Mouse (Mus musculus) common myeloid progenitor, adult 5-6 weeks (primary cell): ENCODE results near the gene Galnt13. TPM values are rescaled to one million over a fixed set of nuclear protein-coding genes. Genes with fewer than 3 reads are reported as not detected.
"Not testable (repeated sequence)": the region's sequence is repeated elsewhere in the genome, so short reads cannot be mapped to it uniquely, and the experiment has no call there.

Experiments
- ATAC-seq: replicated peaks from 2 replicates; pipeline ENCODE4 v1.8.0; 2016; ENCODE audit warnings: low read depth, mild to moderate bottlenecking, moderate TSS enrichment, inconsistent platforms; ENCODE audit not compliant: poor library complexity, severe bottlenecking
- total RNA-seq: library from RNA; stranded (forward); fragments of 200-1000, 187-1606 nt; gene quantifications from 2 replicates; pipeline ENCODE4 v1.2.3, GENCODE M21; 2017

The Galnt13 gene
- total RNA-seq, 1 experiment from 2014 or later = not detected

DNA sequence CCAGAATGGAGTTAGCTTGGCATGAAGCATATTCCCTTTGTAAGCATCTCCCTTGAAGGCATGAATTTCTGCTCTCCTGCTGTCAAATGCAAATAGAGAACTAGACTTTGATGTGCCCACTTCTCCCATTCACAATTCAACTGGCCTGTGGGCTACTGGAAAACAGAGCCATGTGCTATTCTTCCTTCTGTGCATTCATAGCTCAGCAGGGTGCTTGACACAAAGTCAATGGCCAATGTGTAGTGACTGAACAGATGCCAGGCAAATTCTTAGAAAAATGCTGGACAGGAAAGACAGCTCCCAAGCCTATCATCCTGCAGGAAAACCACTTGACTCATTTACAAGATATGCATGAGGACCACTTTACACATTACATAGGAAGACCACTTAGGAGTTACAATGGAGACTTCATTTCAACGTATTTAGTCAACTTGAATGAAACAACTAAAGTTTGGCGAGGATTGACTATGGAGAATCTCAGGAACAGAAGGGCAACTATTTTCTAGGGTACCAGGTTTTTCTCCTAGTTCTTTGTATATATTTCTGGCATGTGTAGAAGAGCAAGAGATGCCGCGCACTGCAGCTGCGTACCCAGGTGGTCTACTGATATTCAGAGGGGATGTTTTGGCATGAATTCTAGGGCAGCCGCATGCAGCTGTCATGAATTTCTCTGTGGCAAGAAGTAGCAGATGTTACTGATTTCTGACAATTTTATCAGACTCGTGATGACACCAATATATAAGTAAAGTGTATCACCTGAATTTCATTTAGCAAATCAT is 470.4 kb downstream of the Galnt13 start:
- no peak for ATAC-seq

DNA sequence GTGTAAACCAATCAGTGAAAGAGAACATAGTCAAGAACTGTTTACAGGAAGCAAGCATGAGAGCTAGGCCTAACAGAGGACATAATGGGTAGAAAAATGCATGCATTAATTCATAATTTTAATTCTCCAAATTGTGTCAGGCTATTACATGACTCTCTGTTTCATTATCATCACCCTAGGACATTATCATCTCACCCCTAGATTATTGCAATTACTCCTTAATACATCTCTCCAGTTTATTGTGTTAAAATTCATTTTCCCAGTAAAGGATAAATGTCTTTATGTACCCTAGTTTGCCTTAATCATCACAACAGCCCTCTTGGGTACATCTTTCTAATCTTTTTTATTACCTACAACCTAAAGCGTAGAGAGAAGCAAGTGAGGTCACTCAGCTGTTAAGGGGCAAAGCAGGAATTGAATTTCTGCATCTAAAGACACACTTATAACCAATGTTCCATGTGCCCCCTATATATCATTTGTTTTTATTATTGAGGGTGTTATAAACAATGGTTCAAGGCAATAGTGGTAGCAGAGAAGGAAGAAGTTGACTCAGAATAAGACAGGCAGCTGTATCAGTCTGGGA is 479.1 kb downstream of the Galnt13 start:
- ATAC-seq = no peak

DNA sequence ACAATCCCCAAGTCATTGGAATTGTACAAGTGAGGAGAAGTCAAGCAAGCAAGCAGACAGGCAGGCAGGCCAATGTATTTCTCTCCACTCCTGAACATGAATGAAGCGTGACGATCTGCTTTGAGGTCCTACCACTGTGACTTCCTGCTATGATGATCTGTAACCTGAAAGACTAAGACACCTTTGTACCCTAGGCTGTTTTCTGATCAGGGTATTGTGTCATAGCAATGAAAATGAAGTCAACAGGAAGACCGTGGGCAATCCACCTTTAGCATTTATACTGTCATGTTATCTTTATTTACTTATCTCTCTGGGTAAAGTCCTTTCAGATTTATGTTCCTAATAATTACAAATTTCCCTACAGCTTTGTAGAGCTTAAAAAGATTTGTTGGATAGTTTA is 500.3 kb downstream of the Galnt13 start:
- ATAC-seq = no peak

DNA sequence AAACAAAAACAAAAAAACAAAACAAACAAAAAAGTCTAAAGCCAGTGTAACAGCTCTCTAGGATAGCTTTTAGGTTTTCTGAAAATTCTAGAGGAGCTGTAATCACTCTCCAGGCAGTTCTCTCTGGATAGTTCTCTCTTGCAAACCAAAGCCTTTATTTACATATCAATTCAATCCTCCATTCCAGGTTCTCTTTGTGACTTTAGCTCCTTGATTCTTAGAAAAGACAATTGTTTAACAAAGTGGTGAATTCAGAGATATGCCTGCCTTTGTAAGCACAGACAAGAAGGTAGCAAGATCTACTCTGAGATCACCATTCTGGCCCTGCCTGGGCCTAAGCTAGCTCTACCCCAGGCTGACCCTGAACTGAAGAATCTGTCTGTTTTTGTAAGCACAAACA is 501.2 kb downstream of the Galnt13 start:
- ATAC-seq = no peak

DNA sequence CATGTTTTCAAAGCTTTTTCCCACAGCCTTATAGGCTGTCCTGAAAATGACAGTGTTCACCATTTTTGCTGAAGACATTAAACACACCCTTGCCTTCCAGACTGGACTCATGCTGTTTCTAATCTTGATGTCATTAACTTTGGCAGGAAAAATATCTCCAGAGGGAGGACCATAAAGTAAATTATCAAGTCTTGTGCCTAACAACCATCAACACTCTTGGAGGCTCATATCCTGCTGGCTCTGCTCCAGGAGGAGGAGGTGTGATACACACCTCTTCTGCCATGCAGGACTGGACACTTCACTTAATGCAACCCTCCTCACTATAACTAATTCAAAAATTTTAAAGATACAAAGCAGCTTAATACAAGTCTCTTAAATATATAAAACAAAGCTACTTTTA is 502.0 kb downstream of the Galnt13 start:
- no peak for ATAC-seq

DNA sequence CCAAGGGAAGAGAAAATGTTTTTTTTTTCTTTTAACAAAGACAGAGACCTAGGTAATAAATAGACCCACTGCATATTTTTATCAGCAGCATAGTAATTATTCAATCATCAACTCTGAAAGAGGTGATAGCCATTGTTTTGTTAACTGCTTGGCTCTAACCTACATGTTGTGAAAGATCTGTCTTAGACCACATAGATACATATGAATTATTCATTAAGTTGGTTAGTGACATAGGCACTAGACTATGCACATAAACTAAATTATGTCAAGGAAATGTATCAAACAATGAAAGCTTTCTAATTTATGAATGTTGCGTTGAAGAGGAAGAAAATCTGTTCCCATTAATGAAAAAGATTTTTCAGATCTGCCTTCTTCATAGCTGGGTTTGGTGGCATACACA is 507.3 kb downstream of the Galnt13 start:
- no peak for ATAC-seq

DNA sequence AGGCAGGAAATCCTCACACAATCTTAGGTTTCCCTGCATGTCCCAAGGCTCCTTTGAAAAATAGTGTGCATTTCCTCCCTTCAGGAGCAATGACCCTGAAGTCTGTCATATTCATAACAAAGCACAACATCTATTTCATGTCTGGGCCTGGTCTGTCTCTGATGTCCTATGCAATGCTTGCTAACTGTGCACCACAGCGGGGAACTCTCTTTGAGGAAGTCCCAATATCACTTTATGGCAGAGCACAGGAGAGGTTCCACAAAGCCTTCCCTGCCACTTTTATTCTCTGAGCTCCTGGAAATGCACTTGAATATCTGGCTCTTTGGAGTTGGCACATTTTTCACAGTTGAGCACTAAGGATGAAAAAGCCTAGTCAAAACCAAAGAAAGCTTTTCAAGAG is 547.7 kb downstream of the Galnt13 start:
- no peak for ATAC-seq

DNA sequence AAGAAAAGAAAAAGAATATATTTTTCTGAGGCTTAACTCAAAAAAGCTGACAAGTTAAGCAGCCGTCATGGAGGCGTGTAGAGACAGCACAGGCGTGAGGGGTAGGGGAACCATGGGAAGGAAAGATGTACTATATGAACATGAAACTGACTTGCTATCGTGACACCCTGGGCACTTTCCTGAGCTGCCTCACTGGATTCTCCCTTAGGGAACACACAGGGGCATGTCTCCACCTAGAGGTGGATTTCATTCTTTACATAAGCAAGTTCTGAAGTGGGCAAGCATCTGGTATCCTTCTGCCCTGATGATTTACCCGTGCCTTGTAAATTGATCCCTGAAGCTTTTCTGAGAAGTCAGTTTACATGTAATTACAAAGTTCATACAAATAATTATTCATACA is 586.4 kb downstream of the Galnt13 start:
- not testable (repeated sequence) for ATAC-seq

DNA sequence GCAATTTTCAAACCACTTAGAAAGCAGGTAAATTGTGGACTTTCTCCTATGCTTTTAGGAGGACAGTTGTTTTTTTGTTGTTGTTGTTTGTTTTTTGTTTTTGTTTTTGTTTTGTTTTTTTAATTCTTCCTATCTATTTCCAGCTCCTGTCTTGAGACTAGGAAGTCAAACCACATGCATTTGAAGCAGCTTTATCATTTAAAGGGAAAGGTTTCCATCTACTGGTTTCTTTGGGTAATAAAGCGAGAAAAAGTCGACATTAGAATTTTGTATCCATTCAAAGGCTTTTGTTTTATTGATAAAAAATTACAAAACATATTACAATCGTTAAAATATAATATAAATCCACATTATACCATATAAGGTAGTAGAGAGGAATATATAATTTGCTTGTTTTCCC is 598.5 kb downstream of the Galnt13 start:
- ATAC-seq = no peak

DNA sequence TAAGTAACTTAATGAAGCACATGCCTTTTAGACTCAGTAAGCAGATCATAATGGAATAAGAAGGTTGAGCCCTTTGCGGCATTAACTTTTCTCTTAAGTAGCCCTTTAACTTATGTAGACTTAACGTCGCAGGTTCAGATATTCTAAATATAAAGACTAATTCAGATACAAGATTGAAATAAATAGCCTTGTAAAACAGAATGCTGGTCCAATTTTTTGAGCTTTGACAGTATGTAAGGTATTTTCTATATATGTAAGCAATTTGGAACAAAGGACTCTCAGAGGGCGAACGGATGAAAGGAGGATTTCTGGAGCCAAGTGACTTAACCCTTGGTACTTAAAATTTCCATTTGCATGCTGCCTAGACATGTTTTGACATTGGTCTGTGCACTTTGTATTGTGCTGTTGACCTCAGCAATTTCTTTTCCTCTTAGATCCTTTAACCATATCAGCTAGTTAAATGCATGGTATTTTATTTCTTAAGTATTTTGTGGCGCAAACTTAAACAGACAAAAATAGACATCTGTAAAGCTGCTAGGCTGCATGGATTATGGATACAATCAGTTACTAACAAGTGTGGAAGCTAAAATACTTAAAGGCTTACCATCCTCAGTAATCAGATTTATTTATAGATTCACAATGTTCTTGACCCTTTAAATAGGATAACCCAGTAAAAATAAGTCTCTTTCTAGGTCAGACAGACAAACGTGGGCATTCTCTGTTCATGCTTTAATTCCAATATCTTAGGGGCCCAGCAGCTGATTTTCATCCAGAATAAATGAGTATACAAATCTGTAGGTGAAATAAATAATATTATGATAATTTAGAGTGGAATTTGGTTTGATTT is 629.6 kb downstream of the Galnt13 start:
- no peak for ATAC-seq

DNA sequence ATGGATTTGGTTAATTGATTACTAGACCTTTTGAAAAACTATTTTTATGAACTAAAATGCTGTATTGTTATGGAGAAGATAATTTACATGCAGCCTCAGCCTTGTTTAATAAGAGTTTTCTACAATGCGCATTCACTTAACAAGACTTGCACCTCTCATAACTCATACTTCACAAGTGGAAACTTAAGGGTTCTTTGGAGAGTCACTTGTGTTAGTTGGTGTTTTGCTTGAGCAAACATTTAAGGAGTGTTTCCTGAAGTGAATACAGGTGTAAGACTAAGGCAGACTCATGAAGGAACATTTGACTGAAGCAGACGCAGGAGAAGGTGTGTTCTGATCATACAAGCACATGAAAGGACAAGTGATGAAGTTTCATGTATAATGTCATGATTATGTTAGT is 649.5 kb downstream of the Galnt13 start:
- no peak for ATAC-seq

DNA sequence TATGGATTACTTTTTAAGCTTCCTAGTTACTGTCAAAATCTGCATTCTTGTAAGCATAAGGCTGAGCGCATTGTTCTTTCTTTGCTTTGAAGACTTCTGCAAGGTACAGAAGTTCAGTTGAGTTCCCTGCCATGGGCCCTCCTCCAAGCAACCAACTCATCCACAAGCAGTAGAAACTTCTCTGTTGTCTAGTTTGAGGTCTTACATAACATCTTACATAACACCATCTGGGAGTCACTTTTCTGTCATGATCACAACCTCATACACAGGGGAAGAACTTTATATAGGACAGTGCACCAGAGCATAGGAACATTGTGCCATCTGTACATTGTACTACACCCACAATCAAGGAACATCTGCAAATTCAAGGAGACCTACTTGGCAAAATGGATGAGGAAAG is 651.9 kb downstream of the Galnt13 start:
- ATAC-seq = no peak

DNA sequence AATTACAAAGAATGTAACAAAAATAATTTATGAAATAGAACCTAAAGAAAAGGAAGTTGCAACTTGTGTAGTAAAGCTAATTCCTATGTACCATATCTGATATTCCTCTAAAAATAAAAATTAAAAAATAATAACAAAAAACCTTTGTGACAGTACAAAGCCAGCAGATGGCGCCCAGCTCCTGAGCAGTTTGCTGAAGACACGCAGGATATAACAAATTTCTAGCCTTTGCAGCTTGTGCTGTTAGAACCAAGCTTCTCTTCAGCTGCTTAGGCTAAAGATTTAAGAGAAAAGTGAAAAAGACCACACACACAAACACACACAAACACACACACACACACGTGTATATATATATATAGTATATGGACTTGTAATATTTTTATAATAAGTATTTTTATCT is 654.2 kb downstream of the Galnt13 start:
- no peak for ATAC-seq

DNA sequence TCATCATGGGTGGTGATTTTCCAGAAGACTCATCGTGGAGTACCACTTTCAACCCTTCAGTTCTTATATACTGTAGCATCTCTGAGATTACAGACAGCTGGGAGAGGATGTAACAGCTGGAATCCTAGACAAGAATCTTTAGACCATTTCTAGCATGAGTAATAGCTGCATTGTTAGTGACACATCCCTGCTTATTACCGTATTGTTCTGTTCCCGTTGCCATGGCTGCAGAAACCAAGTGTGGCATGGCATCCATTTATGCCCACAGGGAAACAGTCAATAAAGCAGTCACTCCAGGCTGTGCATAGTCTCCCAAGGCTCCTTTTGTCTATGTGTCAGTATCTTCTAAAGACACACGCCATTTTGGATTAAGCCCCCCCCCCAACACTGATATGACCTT is 655.4 kb downstream of the Galnt13 start:
- no peak for ATAC-seq

DNA sequence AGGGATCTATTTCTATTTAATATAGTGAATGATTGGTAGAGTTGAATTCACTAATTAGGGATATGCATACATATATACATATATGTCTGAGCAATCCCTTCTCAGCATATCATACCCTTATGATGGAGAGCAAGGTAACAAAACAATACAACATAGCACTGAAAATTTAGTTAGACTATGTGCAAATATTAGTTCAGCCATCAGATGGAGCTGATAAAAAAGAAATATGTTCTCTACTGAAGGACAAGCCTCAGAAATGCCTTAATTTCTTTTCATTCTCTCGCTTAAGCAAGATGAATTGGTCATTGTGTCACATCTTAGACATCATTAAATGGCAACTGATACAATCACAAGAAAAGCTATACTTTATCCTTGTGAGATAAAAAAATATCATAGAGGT is 663.0 kb downstream of the Galnt13 start:
- ATAC-seq = no peak

DNA sequence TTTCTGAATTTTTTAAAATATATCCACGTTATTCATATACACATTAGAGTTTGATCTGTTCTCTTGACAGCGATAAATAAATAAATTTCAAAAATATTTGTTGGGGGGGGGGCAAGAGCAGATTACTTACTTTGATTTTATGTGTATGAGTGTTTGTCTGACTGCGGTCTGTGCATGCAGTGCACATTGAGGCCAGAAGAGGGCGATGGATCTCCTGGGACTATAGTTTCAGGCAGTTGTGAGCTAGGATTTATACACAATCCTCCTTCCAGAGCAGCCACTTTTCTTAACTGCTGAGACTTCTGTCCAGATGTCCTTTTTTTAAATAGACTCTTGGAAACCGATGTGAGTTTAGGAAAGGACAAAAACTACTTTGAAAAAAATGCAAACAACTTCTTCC is 665.2 kb downstream of the Galnt13 start:
- ATAC-seq = no peak

DNA sequence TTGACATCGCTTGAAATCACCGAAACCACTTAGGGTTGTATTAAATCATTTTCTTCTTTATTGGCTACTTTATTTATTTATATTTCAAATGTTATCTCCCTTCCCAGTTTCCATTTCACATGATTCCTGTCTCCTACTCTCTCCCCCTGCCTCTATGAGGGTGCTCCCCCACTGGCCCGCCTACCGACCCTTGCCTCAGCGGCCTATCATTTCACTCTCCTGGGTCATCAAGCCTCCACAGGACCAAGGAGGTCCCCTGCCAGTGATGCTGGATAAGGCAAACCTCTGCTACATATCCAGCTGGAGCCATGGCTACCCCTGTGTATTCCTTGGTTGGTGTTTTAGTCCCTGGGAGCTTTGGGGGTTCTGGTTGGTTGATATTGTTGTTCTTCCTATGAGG is 667.4 kb downstream of the Galnt13 start:
- no peak for ATAC-seq

DNA sequence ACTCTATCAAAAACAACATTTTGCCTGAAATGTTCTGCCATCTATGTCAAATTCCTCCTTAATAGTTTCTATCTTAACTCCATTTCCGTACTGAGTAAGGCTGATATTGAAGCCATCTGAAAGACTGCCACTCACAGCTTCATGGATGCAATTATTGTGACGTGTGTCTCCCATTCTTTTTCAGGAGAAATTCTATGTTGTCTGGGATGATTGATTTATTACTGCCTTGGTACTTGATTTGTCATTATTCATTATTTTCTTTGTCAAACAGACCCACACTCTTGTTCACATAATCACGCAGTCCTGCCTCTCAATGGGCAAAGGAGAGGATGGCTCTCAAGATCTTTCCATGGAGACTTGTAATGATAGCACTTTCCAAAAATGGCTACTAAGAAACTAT is 671.7 kb downstream of the Galnt13 start:
- ATAC-seq = no peak

DNA sequence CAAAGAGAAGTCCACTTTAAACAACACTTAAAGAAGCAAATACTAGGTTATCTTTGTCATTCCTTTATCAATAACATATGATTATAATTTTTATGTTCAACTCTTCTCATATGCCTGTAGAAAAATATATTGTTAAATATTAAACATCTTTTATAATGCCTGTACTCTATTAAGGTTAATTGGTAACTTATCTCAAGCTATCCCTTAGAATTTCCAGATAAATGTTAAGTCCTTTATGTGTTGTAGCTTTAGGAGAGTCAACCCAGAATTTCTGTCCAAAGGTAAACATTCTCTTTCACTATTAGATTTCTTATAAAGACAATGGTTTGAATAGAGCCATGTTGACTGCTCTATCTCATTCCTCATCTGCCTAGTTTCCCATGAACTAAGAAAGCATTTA is 717.0 kb downstream of the Galnt13 start:
- ATAC-seq = no peak

DNA sequence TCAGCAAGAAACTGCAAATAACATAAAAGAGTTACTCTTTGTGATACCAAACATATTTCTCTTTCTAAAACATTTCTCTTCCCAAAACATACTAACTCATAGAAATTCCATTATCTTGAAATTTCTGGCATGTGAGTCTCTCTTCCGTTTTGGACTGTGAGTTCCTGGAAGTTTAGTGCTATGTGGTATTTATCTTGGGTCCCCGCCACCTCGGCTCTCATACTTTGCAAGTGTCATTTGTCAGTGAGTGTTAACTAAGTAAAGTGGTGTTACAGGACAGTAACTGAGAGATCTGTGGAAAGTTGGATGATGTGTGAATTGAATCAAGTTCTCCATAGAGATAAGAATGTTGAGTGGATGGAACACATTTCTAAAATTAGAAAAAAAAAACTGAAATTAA is 728.7 kb downstream of the Galnt13 start:
- ATAC-seq = no peak
